Mouse (Mus musculus): ENCODE results near the gene Slc45a1. TPM values are rescaled to one million over a fixed set of nuclear protein-coding genes. Genes with fewer than 3 reads are reported as not detected.

The Slc45a1 gene
- polyA plus RNA-seq, 1 experiment = 0.21 TPM

GRCm38 (mm10) chr4:150586275-150586674, 65.7 kb downstream of the Slc45a1 start:
- TF ChIP-seq POLR2A (IDR thresholded peaks at IDR 0.05; ENCODE audit: borderline replicate concordance, low read depth, low read length) (no peak), CTCF (IDR thresholded peaks at IDR 0.05; ENCODE audit: low read depth, low read length) (no peak)
- H3K4me1 ChIP-seq (ENCODE audit: control insufficient read depth, insufficient read depth, low read length) = peaks cover 67% of the 10 kb centered on the region
- no peak overlapping the region for H3K27ac ChIP-seq (ENCODE audit: insufficient read depth, low read depth, low read length)
- H3K4me3 ChIP-seq (ENCODE audit: insufficient read depth, low read length) = no peak overlapping the region

DNA sequence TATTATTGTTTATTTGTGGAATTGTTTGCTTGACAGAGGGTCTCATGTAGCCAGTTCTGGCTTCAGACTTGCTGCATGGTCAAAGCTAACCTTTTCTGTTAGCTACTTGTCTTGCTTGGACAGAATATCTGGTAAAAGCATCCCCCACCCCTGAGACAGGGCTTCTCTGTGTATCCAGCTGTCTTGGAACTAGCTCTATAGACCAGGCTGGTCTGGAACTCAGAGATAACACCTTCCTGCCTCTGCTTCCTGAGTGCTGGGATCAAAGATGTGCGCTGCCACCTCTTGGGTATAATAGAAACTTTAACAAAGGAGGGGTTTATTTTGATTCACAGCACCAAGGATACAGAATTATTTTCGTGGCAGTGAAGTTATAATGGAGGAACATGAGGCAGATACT, 66.2 kb downstream of the Slc45a1 start:
- H3K4me1 ChIP-seq (ENCODE audit: control insufficient read depth, insufficient read depth, low read length) = peaks cover 64% of the 10 kb centered on the region
- no peak for TF ChIP-seq CTCF (IDR thresholded peaks at IDR 0.05; ENCODE audit: low read depth, low read length)

GRCm38 (mm10) chr4:150583777-150584135, 68.2 kb downstream of the Slc45a1 start:
- TF ChIP-seq CTCF (IDR thresholded peaks at IDR 0.05; ENCODE audit: low read depth, low read length) = no peak
- no peak for TF ChIP-seq POLR2A (IDR thresholded peaks at IDR 0.05; ENCODE audit: borderline replicate concordance, low read depth, low read length)
- no peak overlapping the region for H3K4me3 ChIP-seq (ENCODE audit: insufficient read depth, low read length)
- H3K27ac ChIP-seq (ENCODE audit: insufficient read depth, low read depth, low read length) = peak overlapping the region; percentile 94
- H3K4me1 ChIP-seq (ENCODE audit: control insufficient read depth, insufficient read depth, low read length) = peaks cover 56% of the 10 kb centered on the region

More for the DNA sequence above, 66.2 kb downstream of the Slc45a1 start:
- Histone ChIP-seq H3K4me3 (ENCODE audit: insufficient read depth, low read length) (no peak overlapping the region), H3K27ac (ENCODE audit: insufficient read depth, low read depth, low read length) (no peak overlapping the region)

- Histone ChIP-seq H3K27ac (ENCODE audit: insufficient read depth, low read depth, low read length) (peak overlapping the region; percentile 94), H3K4me3 (ENCODE audit: insufficient read depth, low read length) (no peak overlapping the region), H3K4me1 (ENCODE audit: control insufficient read depth, insufficient read depth, low read length) (peaks cover 56% of the 10 kb centered on the region)
- TF ChIP-seq POLR2A (IDR thresholded peaks at IDR 0.05; ENCODE audit: borderline replicate concordance, low read depth, low read length) (no peak), CTCF (IDR thresholded peaks at IDR 0.05; ENCODE audit: low read depth, low read length) (no peak)
Measured at GRCm38 (mm10) chr4:150582966-150583776, 68.8 kb downstream of the Slc45a1 start.

- Histone ChIP-seq H3K4me1 (ENCODE audit: control insufficient read depth, insufficient read depth, low read length) (peaks cover 53% of the 10 kb centered on the region), H3K27ac (ENCODE audit: insufficient read depth, low read depth, low read length) (peak overlapping the region; percentile 94)
- TF ChIP-seq POLR2A (IDR thresholded peaks at IDR 0.05; ENCODE audit: borderline replicate concordance, low read depth, low read length) = no peak
- no peak for TF ChIP-seq CTCF (IDR thresholded peaks at IDR 0.05; ENCODE audit: low read depth, low read length)
Measured at GRCm38 (mm10) chr4:150581931-150582723, 69.8 kb downstream of the Slc45a1 start.

More at GRCm38 (mm10) chr4:150581931-150582723, 69.8 kb downstream of the Slc45a1 start:
- no peak overlapping the region for H3K4me3 ChIP-seq (ENCODE audit: insufficient read depth, low read length)

Other genes starting within 250 kb of the Slc45a1 start
- gene Errfi1, start 201.7 kb upstream of the Slc45a1 start, polyA plus RNA-seq (2012; ENCODE audit: insufficient read depth, insufficient read length, missing spikeins) = 8.7 TPM in 2 replicates

Data from bone marrow macrophage, adult 2 months (primary cell).